Mouse (Mus musculus) R1 (cell line): ENCODE data around the gene Cirbp.
"Not testable (repeated sequence)": the region's sequence is repeated elsewhere in the genome, so short reads cannot be mapped to it uniquely, and the experiment has no call there.

Experiments
- DNase-seq: peaks from one replicate; pipeline ENCODE4 v3.0.0-alpha.2; 2018; ENCODE audit warnings: low read depth, low spot score

The Cirbp gene

DNA sequence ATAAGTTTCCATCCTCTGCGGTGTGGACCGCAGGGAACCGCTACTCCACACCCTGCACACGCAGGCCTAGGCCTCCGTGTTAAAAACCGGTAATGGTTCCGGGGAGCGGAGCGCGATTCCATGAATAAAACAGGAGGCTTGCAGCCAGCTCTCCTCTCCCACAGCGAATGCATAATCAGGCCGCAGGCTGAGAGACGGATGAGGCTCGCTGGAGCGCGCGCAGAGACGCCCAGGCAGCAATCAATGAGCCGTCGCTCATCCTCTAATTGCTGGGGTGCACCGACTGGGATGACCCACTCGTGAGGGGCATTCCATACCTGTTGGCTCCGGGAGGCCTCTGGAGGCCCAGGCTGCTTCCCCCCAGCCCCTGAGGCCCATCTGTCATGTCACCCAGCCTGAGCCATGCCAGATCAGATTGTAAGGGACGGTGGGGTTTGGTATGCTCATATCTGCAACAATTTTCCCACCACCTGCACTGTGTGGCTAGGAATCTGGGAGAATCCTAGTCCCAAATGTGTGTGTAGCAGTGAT is 43.1 kb downstream of the Cirbp start:
- DNase-seq, result no peak

DNA sequence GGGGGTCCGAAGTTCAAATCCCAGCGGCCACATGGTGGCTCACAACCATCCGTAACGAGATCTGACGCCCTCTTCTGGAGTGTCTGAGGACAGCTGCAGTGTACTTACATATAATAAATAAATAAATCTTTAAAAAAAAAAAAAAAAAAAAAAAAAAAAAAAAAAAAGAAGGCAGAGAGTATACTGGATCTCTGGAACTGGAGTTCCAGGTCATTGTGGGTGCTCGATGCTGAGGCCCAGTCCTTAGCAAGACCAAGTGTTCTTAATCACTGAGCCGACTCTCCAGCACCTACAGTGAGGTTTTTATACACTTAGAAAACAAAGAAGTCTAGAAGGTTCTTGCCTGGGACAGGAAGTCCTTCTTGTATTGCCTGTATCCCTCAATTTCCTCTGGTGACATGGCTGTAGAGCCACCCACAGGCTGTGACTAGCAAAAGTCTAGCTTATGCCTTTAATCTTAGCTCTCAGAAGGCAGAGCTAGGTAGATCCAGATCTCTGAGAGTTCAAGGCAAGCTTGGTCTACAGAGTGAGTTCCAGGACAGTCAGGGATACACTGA is 45.8 kb downstream of the Cirbp start:
- DNase-seq, result not testable (repeated sequence)

DNA sequence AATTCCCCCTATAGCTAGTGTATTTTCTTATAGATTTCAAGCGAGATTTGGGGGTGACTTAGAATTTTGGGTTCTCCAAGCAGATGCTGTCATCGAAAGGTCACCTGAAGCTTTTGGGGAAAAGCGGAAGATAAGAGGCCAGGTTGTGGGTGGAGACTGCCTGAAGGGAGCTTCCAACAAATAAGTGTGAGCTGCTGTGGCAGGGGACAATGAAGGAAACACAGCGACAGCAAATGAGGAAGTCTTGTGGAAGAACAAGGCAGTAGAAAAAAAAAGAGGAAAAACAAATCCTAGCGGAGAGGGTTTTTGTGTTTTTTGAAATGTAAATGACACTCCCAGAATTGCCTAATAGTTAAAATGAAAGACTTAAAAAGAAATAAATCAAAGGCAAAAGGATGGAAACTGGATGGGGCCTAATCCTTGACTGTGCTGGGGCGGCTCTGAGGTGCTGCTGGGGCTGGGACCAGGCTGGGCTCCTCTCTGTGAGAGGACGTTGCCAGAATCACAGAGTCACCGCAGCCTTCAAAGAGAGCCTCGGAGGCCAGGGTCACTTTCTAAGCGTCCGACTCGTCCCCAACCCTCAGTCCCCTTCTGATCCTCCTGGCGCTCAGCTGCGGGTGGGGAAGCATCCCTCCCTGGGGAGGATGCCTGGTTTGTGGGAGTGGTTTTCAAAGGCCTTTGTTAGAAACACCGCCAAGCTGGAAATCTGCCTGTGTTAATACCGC is 49.4 kb downstream of the Cirbp start:
- DNase-seq, result no peak

DNA sequence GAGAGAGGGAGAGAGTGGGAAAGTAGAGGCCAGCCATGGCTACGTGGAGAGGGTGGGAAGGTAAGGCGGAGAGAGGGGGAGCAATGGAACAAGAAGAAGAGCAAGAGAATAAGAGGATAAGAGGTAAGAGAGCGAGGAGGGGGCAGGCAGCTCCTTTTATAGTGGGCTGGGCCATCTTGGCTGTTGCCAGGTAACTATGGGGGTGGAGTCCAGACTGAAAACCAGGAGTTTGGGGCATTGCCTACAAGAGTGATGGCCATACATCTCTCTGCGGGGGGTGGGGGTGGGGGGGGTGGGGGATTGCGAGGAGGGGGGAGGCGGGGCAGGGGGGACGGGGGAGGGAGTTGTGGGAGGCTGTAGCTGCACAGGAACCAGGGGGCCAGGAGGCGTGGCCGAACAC is 54.9 kb downstream of the Cirbp start:
- DNase-seq, result peak; percentile 88
